Mouse (Mus musculus) liver (tissue): ENCODE measurements around the gene Fars2.

Experiments used
- DNase-seq: peaks from one replicate; pipeline ENCODE4 v3.0.0-alpha.2; 2020; ENCODE audit warnings: mixed read lengths

The Fars2 gene

DNA sequence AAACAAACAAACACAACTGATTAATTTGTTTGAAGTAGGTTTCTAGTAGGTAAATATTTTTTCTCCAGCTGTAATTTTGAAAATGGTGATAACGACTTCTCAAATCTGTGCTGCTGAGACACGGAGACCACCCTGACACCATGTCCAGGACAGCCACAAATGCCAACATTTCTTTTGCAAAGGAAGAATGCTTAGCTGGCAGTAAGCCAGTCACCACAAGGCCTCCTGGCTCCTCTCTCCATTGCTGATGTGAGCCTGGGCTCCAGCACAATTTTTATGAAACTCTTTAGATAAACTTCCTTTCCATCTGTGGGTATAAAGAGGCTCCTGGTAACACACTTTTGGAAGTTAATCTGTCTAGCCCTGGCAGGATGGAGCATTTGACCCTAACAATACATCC, 632.8 kb downstream of the Fars2 start:
- no peak for DNase-seq

- no peak for DNase-seq
These were observed 634.6 kb downstream of the Fars2 start for GRCm38 (mm10) chr13:36751861-36752260.

- DNase-seq, result no peak
These were observed 649.6 kb downstream of the Fars2 start for GRCm38 (mm10) chr13:36766801-36767200.
